Comparison of ENCODE assay signal across 7 mouse cellular contexts in the genomic region with DNA sequence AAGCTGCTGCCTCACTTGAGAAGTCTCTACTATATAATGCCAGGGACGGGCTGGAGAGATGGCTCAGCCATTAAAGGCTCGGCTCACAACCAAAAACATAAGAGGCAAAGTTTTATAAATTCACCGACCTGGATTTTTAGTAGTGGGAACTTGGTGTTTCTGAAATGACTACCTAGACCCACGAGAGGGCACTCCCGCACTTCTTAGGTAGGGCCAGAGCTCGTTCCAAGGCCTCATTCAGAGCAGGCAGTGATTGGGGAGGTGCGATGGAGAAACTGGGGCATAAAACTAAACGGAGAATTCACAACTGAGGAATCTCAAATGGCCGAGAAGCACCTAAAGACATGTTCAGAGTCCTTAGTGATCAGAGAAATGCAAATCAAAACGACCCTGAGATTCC.
DNase-seq lines count a peak whose midpoint lies in the region; ATAC-seq and TF ChIP-seq lines count a peak whose summit lies in the region.

No protein-coding gene starts in this region.

- no peak overlapping the region for H3K4me3 ChIP-seq in ES-E14 (ENCODE audit: insufficient read depth in 1 of 2, low read depth in 1 of 2, low read length in 2 of 2, poor library complexity in 1 of 2, severe bottlenecking in 1 of 2)
- H3K4me3 ChIP-seq in left cerebral cortex, adult 2 months = no peak overlapping the region
- no peak overlapping the region for H3K4me3 ChIP-seq in neural tube, embryonic 13.5 days

- no peaks in the 10 kb centered on the region for H3K4me1 ChIP-seq in ES-E14 (ENCODE audit: control insufficient read depth in 2 of 2, insufficient read depth in 2 of 2, low read length in 2 of 2, poor library complexity in 1 of 2)
- H3K4me1 ChIP-seq in neural tube, embryonic 13.5 days (replicated peaks) = no peaks in the 10 kb centered on the region

- no peaks in the 10 kb centered on the region for H3K9me3 ChIP-seq in ES-E14 (ENCODE audit: control insufficient read depth, insufficient read depth, low read depth, low read length)
- no peaks in the 10 kb centered on the region for H3K9me3 ChIP-seq in neural tube, embryonic 13.5 days

- 21% methylated on average over 10 of the region's 10 CpGs for WGBS in neural tube, embryonic 13.5 days

- TF ChIP-seq CTCF in left cerebral cortex, adult 2 months (IDR thresholded peaks at IDR 0.05) = peak; percentile 67

- H3K27me3 ChIP-seq in neural tube, embryonic 13.5 days = no peaks in the 10 kb centered on the region

- H3K9ac ChIP-seq in ES-E14 (ENCODE audit: insufficient read depth, low read depth, low read length, poor library complexity, severe bottlenecking) = no peak overlapping the region
- H3K9ac ChIP-seq in neural tube, embryonic 13.5 days = no peak overlapping the region

- no peaks in the 10 kb centered on the region for H3K36me3 ChIP-seq in ES-E14 (ENCODE audit: control insufficient read depth, insufficient read depth, low read length, poor library complexity, severe bottlenecking)
- no peaks in the 10 kb centered on the region for H3K36me3 ChIP-seq in neural tube, embryonic 13.5 days

- intact Hi-C loops in left cerebral cortex, adult 2 months (cut with DNase I) = loop anchor here (1.0 kb wide), 1 partner anchor 121 kb away; no protein-coding TSS in a partner anchor

- peak; percentile 29 for DNase-seq in CD4-positive, CD25-positive, alpha-beta regulatory T cell, adult 2 months (ENCODE audit: low read depth, low spot score)
- peak; percentile 25 for DNase-seq in ES-E14 (ENCODE audit: low read depth, low spot score)
- DNase-seq in cerebellum, postnatal 14 days = peak; percentile 74 to 78
- peak; percentile 38 to 57 for DNase-seq in frontal cortex, postnatal 36 days (ENCODE audit: low spot score in 2 of 2)
- DNase-seq in left cerebral cortex, adult 2 months (ENCODE audit: extremely low spot score in 1 of 2, low spot score in 2 of 2) = peak; percentile 44 to 55

- in situ Hi-C loops in ES-E14 (cut with MboI; ENCODE audit: low sequenced_read_pairs in 2 of 2, unreplicated experiment in 2 of 2) = no loop called here

- no peak overlapping the region for H3K27ac ChIP-seq in ES-E14 (ENCODE audit: insufficient read depth, low read depth, low read length, poor library complexity, severe bottlenecking)
- no peak overlapping the region for H3K27ac ChIP-seq in left cerebral cortex, adult 2 months
- H3K27ac ChIP-seq in neural tube, embryonic 13.5 days (replicated peaks) = no peak overlapping the region

- no peak overlapping the region for H3K4me2 ChIP-seq in neural tube, embryonic 13.5 days

- ATAC-seq in neural tube, embryonic 13.5 days (ENCODE audit: low read depth) = peak; percentile 67; the same call in 1 of the 2 replicates
- ATAC-seq in monocyte, adult 5-6 weeks (replicated peaks; ENCODE audit: insufficient number of reproducible peaks, low FRiP score, low TSS enrichment, poor library complexity, severe bottlenecking) = no peak

TF ChIP-seq in ES-E14, 5 proteins besides CTCF, POLR2A, EP300 and RAD21:
- TF ChIP-seq ZC3H11A (IDR thresholded peaks at IDR 0.05; ENCODE audit: borderline replicate concordance, low read depth, low read length) (peak; percentile 21; the same call in 1 of the 2 replicates), CHD2 (IDR thresholded peaks at IDR 0.05; ENCODE audit: low read depth, low read length) (no peak)
TF ChIP-seq in ES-E14: peak in this region for 1.

Comparison
In these comparisons a context has a peak if more than half of its experiments do, and no peak if none do; other contexts are left out.
1. DNase-seq: peak in every context shown above with its lines; median percentile 76 in cerebellum, postnatal 14 days; 50 in left cerebral cortex, adult 2 months; 48 in frontal cortex, postnatal 36 days; 29 in CD4-positive, CD25-positive, alpha-beta regulatory T cell, adult 2 months; 25 in ES-E14.